Mouse (Mus musculus) intestine, embryonic 16.5 days (tissue): Measurements from ENCODE around the gene Lrp5. TPM values are rescaled to one million over a fixed set of nuclear protein-coding genes. Genes with fewer than 3 reads are reported as not detected.
"Not testable (repeated sequence)": the region's sequence is repeated elsewhere in the genome, so short reads cannot be mapped to it uniquely, and the experiment has no call there.

Experiments
- ATAC-seq: fragments of 200-750 bp; cut with Nextera tagmentation; 2 replicates; pipeline ENCODE4 v1.8.0; 2017; ENCODE audit warnings: moderate TSS enrichment, moderate library complexity
- H3K27ac ChIP-seq: fragments of 300-500 bp; sonication (generic); 2 replicates; pipeline ENCODE4 v1.5.1; 2014; ENCODE audit warnings: mild to moderate bottlenecking, low read length
- H3K27me3 ChIP-seq: fragments of 300-500 bp; sonication (generic); replicated peaks from 2 replicates; pipeline ENCODE4 v1.6.1; 2014; ENCODE audit warnings: low read length, control low read depth, mixed read lengths; ENCODE audit not compliant: control insufficient read depth, insufficient read depth
- H3K36me3 ChIP-seq: fragments of 300-500 bp; sonication (generic); 2 replicates; pipeline ENCODE4 v1.6.1; 2014; ENCODE audit warnings: low read length, control low read depth; ENCODE audit not compliant: control insufficient read depth, insufficient read depth
- H3K4me1 ChIP-seq: fragments of 300-500 bp; sonication (generic); 2 replicates; pipeline ENCODE4 v1.6.1; 2014; ENCODE audit warnings: low read length, control low read depth, mixed read lengths; ENCODE audit not compliant: control insufficient read depth, insufficient read depth
- H3K4me2 ChIP-seq: fragments of 300-500 bp; sonication (generic); 2 replicates; pipeline ENCODE4 v1.6.1; 2014; ENCODE audit warnings: low read depth, low read length, control low read depth
- H3K4me3 ChIP-seq: fragments of 300-500 bp; sonication (generic); 2 replicates; pipeline ENCODE4 v1.5.1; 2014; ENCODE audit warnings: mild to moderate bottlenecking, low read length
- H3K9ac ChIP-seq: fragments of 300-500 bp; sonication (generic); 2 replicates; pipeline ENCODE4 v1.6.1; 2014; ENCODE audit warnings: low read depth, low read length
- H3K9me3 ChIP-seq: fragments of 300-500 bp; sonication (generic); 2 replicates; pipeline ENCODE4 v1.6.1; 2016; ENCODE audit warnings: low read length, control low read depth; ENCODE audit not compliant: control insufficient read depth
- WGBS: fragments of 180-500 bp; shearing (Covaris S2); extraction: QIAGEN DNeasy Blood & Tissue Kit; methylation state at CpG from one replicate; pipeline ENCODE4 v1.1.7; 2014; 5-methylcytosine and 5-hydroxymethylcytosine counted together
- polyA plus RNA-seq: library from polyadenylated mRNA; unstranded; fragments of >200 nt; fragmentation: Nextera tagmentation; extraction: Ambion mirVana; gene quantifications from 2 replicates; pipeline ENCODE4 v1.2.1, GENCODE M21; 2015

Lrp5 gene
- polyA plus RNA-seq, 1 experiment from 2014 or later, result 4.4 TPM

GRCm38 (mm10) chr19:3667979-3668378, 18.4 kb downstream of the Lrp5 start:
- no peak for ATAC-seq
- Histone ChIP-seq H3K27ac (no peak overlapping the region), H3K4me3 (no peak overlapping the region), H3K36me3 (peaks cover 5% of the 10 kb centered on the region), H3K9me3 (no peaks in the 10 kb centered on the region), H3K9ac (no peak overlapping the region), H3K27me3 (no peaks in the 10 kb centered on the region), H3K4me1 (peaks cover 48% of the 10 kb centered on the region), H3K4me2 (no peak overlapping the region)
- WGBS, result 70% methylated on average over 11 of the region's 11 CpGs

GRCm38 (mm10) chr19:3667155-3667895, 19.0 kb downstream of the Lrp5 start:
- peaks cover 48% of the 10 kb centered on the region for H3K4me1 ChIP-seq
- 0 out of 2 replicates have a peak overlapping the region, but pooled peaks have one; percentile 10 for H3K27ac ChIP-seq
- no peak overlapping the region for H3K4me2 ChIP-seq
- no peak overlapping the region for H3K4me3 ChIP-seq
- no peaks in the 10 kb centered on the region for H3K27me3 ChIP-seq
- H3K36me3 ChIP-seq, result no peaks in the 10 kb centered on the region
- WGBS, result 72% methylated on average over 6 of the region's 6 CpGs
- no peaks in the 10 kb centered on the region for H3K9me3 ChIP-seq
- no peak for ATAC-seq
- H3K9ac ChIP-seq, result no peak overlapping the region

- WGBS, result 79% methylated on average over 2 of the region's 2 CpGs
- H3K36me3 ChIP-seq, result no peaks in the 10 kb centered on the region
- H3K27ac ChIP-seq, result 0 out of 2 replicates have a peak overlapping the region, but pooled peaks have one; percentile 42
- no peak for ATAC-seq
- H3K9ac ChIP-seq, result no peak overlapping the region
- no peak overlapping the region for H3K4me2 ChIP-seq
- H3K9me3 ChIP-seq, result no peaks in the 10 kb centered on the region
- no peak overlapping the region for H3K4me3 ChIP-seq
- no peaks in the 10 kb centered on the region for H3K27me3 ChIP-seq
- peaks cover 48% of the 10 kb centered on the region for H3K4me1 ChIP-seq
Measured at GRCm38 (mm10) chr19:3666632-3667031, 19.7 kb downstream of the Lrp5 start.

GRCm38 (mm10) chr19:3665510-3665909, 20.9 kb downstream of the Lrp5 start:
- ATAC-seq, result peak; percentile 19
- Histone ChIP-seq H3K27me3 (no peaks in the 10 kb centered on the region), H3K4me3 (no peak overlapping the region), H3K9me3 (no peaks in the 10 kb centered on the region), H3K4me2 (no peak overlapping the region), H3K27ac (peak overlapping the region; percentile 42), H3K36me3 (no peaks in the 10 kb centered on the region), H3K4me1 (peaks cover 47% of the 10 kb centered on the region), H3K9ac (no peak overlapping the region)
- WGBS, result 25% methylated on average over 5 of the region's 5 CpGs

- Histone ChIP-seq H3K36me3 (peaks cover 17% of the 10 kb centered on the region), H3K27me3 (no peaks in the 10 kb centered on the region), H3K9ac (no peak overlapping the region), H3K4me1 (no peaks in the 10 kb centered on the region), H3K4me3 (no peak overlapping the region), H3K4me2 (no peak overlapping the region), H3K9me3 (no peaks in the 10 kb centered on the region), H3K27ac (no peak overlapping the region)
- ATAC-seq, result no peak
- 95% methylated on average over 4 of the region's 4 CpGs for WGBS
Measured at GRCm38 (mm10) chr19:3657947-3658346, 28.4 kb downstream of the Lrp5 start.

GRCm38 (mm10) chr19:3657065-3657464, 29.3 kb downstream of the Lrp5 start:
- not testable (repeated sequence) for H3K9me3 ChIP-seq, H3K27me3 ChIP-seq, H3K9ac ChIP-seq, H3K4me1 ChIP-seq, H3K4me2 ChIP-seq, ATAC-seq, H3K4me3 ChIP-seq, H3K27ac ChIP-seq
- H3K36me3 ChIP-seq, result peaks cover 19% of the 10 kb centered on the region
- 97% methylated on average over 4 of the region's 4 CpGs for WGBS

GRCm38 (mm10) chr19:3656144-3656543, 30.2 kb downstream of the Lrp5 start:
- no peak overlapping the region for H3K27ac ChIP-seq
- peaks cover 28% of the 10 kb centered on the region for H3K36me3 ChIP-seq
- 0 out of 2 replicates have a peak, but pooled peaks have one; percentile 27 for ATAC-seq
- H3K27me3 ChIP-seq, result no peaks in the 10 kb centered on the region
- H3K4me1 ChIP-seq, result no peaks in the 10 kb centered on the region
- H3K9me3 ChIP-seq, result 0 out of 2 replicates have a peak, but pooled peaks cover 6% of the 10 kb centered on the region
- no peak overlapping the region for H3K4me3 ChIP-seq
- 55% methylated on average over 1 of the region's 1 CpGs for WGBS
- H3K9ac ChIP-seq, result no peak overlapping the region
- H3K4me2 ChIP-seq, result no peak overlapping the region

- H3K9me3 ChIP-seq, result 0 out of 2 replicates have a peak, but pooled peaks cover 6% of the 10 kb centered on the region
- no peak overlapping the region for H3K27ac ChIP-seq
- WGBS, result 85% methylated on average over 4 of the region's 4 CpGs
- H3K9ac ChIP-seq, result no peak overlapping the region
- H3K4me3 ChIP-seq, result no peak overlapping the region
- H3K4me1 ChIP-seq, result no peaks in the 10 kb centered on the region
- H3K36me3 ChIP-seq, result peaks cover 31% of the 10 kb centered on the region
- no peak for ATAC-seq
- H3K4me2 ChIP-seq, result no peak overlapping the region
- no peaks in the 10 kb centered on the region for H3K27me3 ChIP-seq
Measured at GRCm38 (mm10) chr19:3654940-3655339, 31.4 kb downstream of the Lrp5 start.

- H3K4me3 ChIP-seq, result no peak overlapping the region
- H3K27me3 ChIP-seq, result no peaks in the 10 kb centered on the region
- H3K36me3 ChIP-seq, result peaks cover 31% of the 10 kb centered on the region
- no peak for ATAC-seq
- 0 out of 2 replicates have a peak, but pooled peaks cover 6% of the 10 kb centered on the region for H3K9me3 ChIP-seq
- H3K4me1 ChIP-seq, result no peaks in the 10 kb centered on the region
- WGBS, result 81% methylated on average over 5 of the region's 5 CpGs
- no peak overlapping the region for H3K4me2 ChIP-seq
- H3K9ac ChIP-seq, result no peak overlapping the region
- 0 out of 2 replicates have a peak overlapping the region, but pooled peaks have one; percentile 21 for H3K27ac ChIP-seq
Measured at GRCm38 (mm10) chr19:3654058-3654457, 32.3 kb downstream of the Lrp5 start.
